Mouse (Mus musculus) liver, postnatal 0 days (tissue): ENCODE data around the gene Serpina9.

Experiments
- CTCF ChIP-seq: sonication (generic); IDR thresholded peaks from 2 replicates; pipeline ENCODE4 v1.5.1; 2016; ENCODE audit warnings: antibody characterized with exemption, low read depth
- EP300 ChIP-seq: IDR thresholded peaks from 2 replicates; pipeline ENCODE4 v1.6.1; 2016; ENCODE audit warnings: antibody characterized with exemption, low read depth, mild to moderate bottlenecking

DNA sequence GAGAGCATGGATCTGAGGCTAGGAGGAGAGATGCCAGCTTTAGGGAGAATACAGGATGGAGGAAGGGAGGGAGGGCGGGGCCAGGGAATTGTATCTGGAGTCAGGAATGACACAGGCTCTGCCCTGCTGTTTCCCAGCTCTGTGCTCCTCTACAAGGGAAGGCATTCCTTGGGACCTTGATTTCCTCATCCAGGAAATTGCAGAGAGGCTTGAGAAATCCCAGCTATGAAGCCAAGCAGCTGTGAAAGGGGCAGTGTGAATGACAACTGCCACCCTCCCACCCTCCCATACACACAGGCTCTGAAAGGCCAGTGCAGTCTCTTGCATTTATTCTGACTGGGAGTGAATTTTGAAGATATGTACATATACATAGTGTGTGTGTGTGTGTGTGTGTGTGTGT, 40.4 kb upstream of the Serpina9 start:
- TF ChIP-seq CTCF = no peak
- TF ChIP-seq EP300 = no peak
